Mouse (Mus musculus): ENCODE results near the gene Txndc9. TPM values are rescaled to one million over a fixed set of nuclear protein-coding genes. Genes with fewer than 3 reads are reported as not detected.
"Not testable (repeated sequence)": the region's sequence is repeated elsewhere in the genome, so short reads cannot be mapped to it uniquely, and the experiment has no call there.

Gene Txndc9
- polyA plus RNA-seq, 1 experiment from 2014 or later, result 52.9 TPM

GRCm38 (mm10) chr1:37987856-37988255 lies 9.8 kb downstream of the Txndc9 start:
- 86% methylated on average over 5 of the region's 5 CpGs for WGBS (ENCODE audit: insufficient replicate concordance)
- no peak overlapping the region for H3K27ac ChIP-seq (ENCODE audit: low read length)
- no peak overlapping the region for H3K9ac ChIP-seq (ENCODE audit: low read depth, low read length)
- H3K36me3 ChIP-seq (ENCODE audit: control insufficient read depth, insufficient read depth), result peaks cover 54% of the 10 kb centered on the region
- H3K4me3 ChIP-seq (ENCODE audit: low read depth, low read length), result no peak overlapping the region
- no peak overlapping the region for H3K4me2 ChIP-seq (ENCODE audit: low read depth, low read length)
- no peaks in the 10 kb centered on the region for H3K4me1 ChIP-seq (ENCODE audit: control insufficient read depth, low read depth, low read length)
- no peaks in the 10 kb centered on the region for H3K27me3 ChIP-seq (ENCODE audit: control insufficient read depth, insufficient read depth, low read depth, low read length)
- ATAC-seq (ENCODE audit: low read depth), result no peak
- no peaks in the 10 kb centered on the region for H3K9me3 ChIP-seq (replicated peaks; ENCODE audit: control insufficient read depth, low read length)

- H3K4me1 ChIP-seq (ENCODE audit: control insufficient read depth, low read depth, low read length), result no peaks in the 10 kb centered on the region
- no peak overlapping the region for H3K9ac ChIP-seq (ENCODE audit: low read depth, low read length)
- peaks cover 38% of the 10 kb centered on the region for H3K36me3 ChIP-seq (ENCODE audit: control insufficient read depth, insufficient read depth)
- H3K27me3 ChIP-seq (ENCODE audit: control insufficient read depth, insufficient read depth, low read depth, low read length), result no peaks in the 10 kb centered on the region
- H3K4me3 ChIP-seq (ENCODE audit: low read depth, low read length), result no peak overlapping the region
- H3K4me2 ChIP-seq (ENCODE audit: low read depth, low read length), result no peak overlapping the region
- H3K9me3 ChIP-seq (replicated peaks; ENCODE audit: control insufficient read depth, low read length), result no peaks in the 10 kb centered on the region
- H3K27ac ChIP-seq (ENCODE audit: low read length), result no peak overlapping the region
- WGBS (ENCODE audit: insufficient replicate concordance), result 79% methylated on average over 9 of the region's 9 CpGs
- no peak for ATAC-seq (ENCODE audit: low read depth)
These were observed 11.8 kb downstream of the Txndc9 start for GRCm38 (mm10) chr1:37985764-37986323.

GRCm38 (mm10) chr1:37984326-37984725 lies 13.4 kb downstream of the Txndc9 start:
- 93% methylated on average over 1 of the region's 1 CpGs for WGBS (ENCODE audit: insufficient replicate concordance)
- Histone ChIP-seq H3K36me3 (ENCODE audit: control insufficient read depth, insufficient read depth) (peaks cover 28% of the 10 kb centered on the region), H3K27me3 (ENCODE audit: control insufficient read depth, insufficient read depth, low read depth, low read length) (no peaks in the 10 kb centered on the region), H3K9me3 (replicated peaks; ENCODE audit: control insufficient read depth, low read length) (no peaks in the 10 kb centered on the region), H3K4me1 (ENCODE audit: control insufficient read depth, low read depth, low read length) (no peaks in the 10 kb centered on the region), H3K4me2 (ENCODE audit: low read depth, low read length) (no peak overlapping the region), H3K27ac (ENCODE audit: low read length) (no peak overlapping the region), H3K4me3 (ENCODE audit: low read depth, low read length) (no peak overlapping the region), H3K9ac (ENCODE audit: low read depth, low read length) (no peak overlapping the region)
- no peak for ATAC-seq (ENCODE audit: low read depth)

GRCm38 (mm10) chr1:37977303-37977702 lies 20.4 kb downstream of the Txndc9 start:
- no peak for ATAC-seq (ENCODE audit: low read depth)
- Histone ChIP-seq H3K27me3 (ENCODE audit: control insufficient read depth, insufficient read depth, low read depth, low read length) (no peaks in the 10 kb centered on the region), H3K9me3 (replicated peaks; ENCODE audit: control insufficient read depth, low read length) (no peaks in the 10 kb centered on the region), H3K4me2 (ENCODE audit: low read depth, low read length) (no peak overlapping the region), H3K9ac (ENCODE audit: low read depth, low read length) (no peak overlapping the region), H3K36me3 (ENCODE audit: control insufficient read depth, insufficient read depth) (no peaks in the 10 kb centered on the region), H3K4me3 (ENCODE audit: low read depth, low read length) (no peak overlapping the region), H3K4me1 (ENCODE audit: control insufficient read depth, low read depth, low read length) (no peaks in the 10 kb centered on the region), H3K27ac (ENCODE audit: low read length) (no peak overlapping the region)
- WGBS (ENCODE audit: insufficient replicate concordance), result 72% methylated on average over 7 of the region's 7 CpGs

- WGBS (ENCODE audit: insufficient replicate concordance), result 58% methylated on average over 9 of the region's 9 CpGs
- not testable (repeated sequence) for H3K9ac ChIP-seq (ENCODE audit: low read depth, low read length); H3K4me2 ChIP-seq (ENCODE audit: low read depth, low read length); H3K27ac ChIP-seq (ENCODE audit: low read length); H3K4me1 ChIP-seq (ENCODE audit: control insufficient read depth, low read depth, low read length); H3K36me3 ChIP-seq (ENCODE audit: control insufficient read depth, insufficient read depth); H3K27me3 ChIP-seq (ENCODE audit: control insufficient read depth, insufficient read depth, low read depth, low read length); H3K4me3 ChIP-seq (ENCODE audit: low read depth, low read length); ATAC-seq (ENCODE audit: low read depth); H3K9me3 ChIP-seq (replicated peaks; ENCODE audit: control insufficient read depth, low read length)
These were observed 21.0 kb downstream of the Txndc9 start for GRCm38 (mm10) chr1:37976666-37977065.

GRCm38 (mm10) chr1:37971520-37971919 lies 26.2 kb downstream of the Txndc9 start:
- H3K4me2 ChIP-seq (ENCODE audit: low read depth, low read length), result no peak overlapping the region
- no peak overlapping the region for H3K9ac ChIP-seq (ENCODE audit: low read depth, low read length)
- 33% methylated on average over 4 of the region's 4 CpGs for WGBS (ENCODE audit: insufficient replicate concordance)
- no peak overlapping the region for H3K4me3 ChIP-seq (ENCODE audit: low read depth, low read length)
- no peaks in the 10 kb centered on the region for H3K36me3 ChIP-seq (ENCODE audit: control insufficient read depth, insufficient read depth)
- no peaks in the 10 kb centered on the region for H3K9me3 ChIP-seq (replicated peaks; ENCODE audit: control insufficient read depth, low read length)
- no peak overlapping the region for H3K27ac ChIP-seq (ENCODE audit: low read length)
- H3K27me3 ChIP-seq (ENCODE audit: control insufficient read depth, insufficient read depth, low read depth, low read length), result no peaks in the 10 kb centered on the region
- no peak for ATAC-seq (ENCODE audit: low read depth)
- no peaks in the 10 kb centered on the region for H3K4me1 ChIP-seq (ENCODE audit: control insufficient read depth, low read depth, low read length)

GRCm38 (mm10) chr1:37968746-37969145 lies 28.9 kb downstream of the Txndc9 start:
- Histone ChIP-seq H3K9ac (ENCODE audit: low read depth, low read length) (no peak overlapping the region), H3K27ac (ENCODE audit: low read length) (no peak overlapping the region), H3K36me3 (ENCODE audit: control insufficient read depth, insufficient read depth) (no peaks in the 10 kb centered on the region), H3K4me1 (ENCODE audit: control insufficient read depth, low read depth, low read length) (no peaks in the 10 kb centered on the region), H3K27me3 (ENCODE audit: control insufficient read depth, insufficient read depth, low read depth, low read length) (no peaks in the 10 kb centered on the region), H3K9me3 (replicated peaks; ENCODE audit: control insufficient read depth, low read length) (no peaks in the 10 kb centered on the region), H3K4me2 (ENCODE audit: low read depth, low read length) (no peak overlapping the region), H3K4me3 (ENCODE audit: low read depth, low read length) (no peak overlapping the region)
- WGBS (ENCODE audit: insufficient replicate concordance), result 66% methylated on average over 6 of the region's 6 CpGs
- no peak for ATAC-seq (ENCODE audit: low read depth)

- H3K27me3 ChIP-seq (ENCODE audit: control insufficient read depth, insufficient read depth, low read depth, low read length), result no peaks in the 10 kb centered on the region
- no peak overlapping the region for H3K4me3 ChIP-seq (ENCODE audit: low read depth, low read length)
- H3K9me3 ChIP-seq (replicated peaks; ENCODE audit: control insufficient read depth, low read length), result no peaks in the 10 kb centered on the region
- no peak overlapping the region for H3K9ac ChIP-seq (ENCODE audit: low read depth, low read length)
- WGBS (ENCODE audit: insufficient replicate concordance), result 61% methylated on average over 10 of the region's 10 CpGs
- no peaks in the 10 kb centered on the region for H3K36me3 ChIP-seq (ENCODE audit: control insufficient read depth, insufficient read depth)
- no peak overlapping the region for H3K4me2 ChIP-seq (ENCODE audit: low read depth, low read length)
- no peak for ATAC-seq (ENCODE audit: low read depth)
- no peak overlapping the region for H3K27ac ChIP-seq (ENCODE audit: low read length)
- no peaks in the 10 kb centered on the region for H3K4me1 ChIP-seq (ENCODE audit: control insufficient read depth, low read depth, low read length)
These were observed 32.1 kb downstream of the Txndc9 start for GRCm38 (mm10) chr1:37965571-37965970.

- no peak overlapping the region for H3K4me2 ChIP-seq (ENCODE audit: low read depth, low read length)
- H3K9me3 ChIP-seq (replicated peaks; ENCODE audit: control insufficient read depth, low read length), result no peaks in the 10 kb centered on the region
- no peak for ATAC-seq (ENCODE audit: low read depth)
- no peaks in the 10 kb centered on the region for H3K4me1 ChIP-seq (ENCODE audit: control insufficient read depth, low read depth, low read length)
- H3K27me3 ChIP-seq (ENCODE audit: control insufficient read depth, insufficient read depth, low read depth, low read length), result no peaks in the 10 kb centered on the region
- 69% methylated on average over 5 of the region's 5 CpGs for WGBS (ENCODE audit: insufficient replicate concordance)
- no peak overlapping the region for H3K9ac ChIP-seq (ENCODE audit: low read depth, low read length)
- H3K27ac ChIP-seq (ENCODE audit: low read length), result no peak overlapping the region
- no peak overlapping the region for H3K4me3 ChIP-seq (ENCODE audit: low read depth, low read length)
- no peaks in the 10 kb centered on the region for H3K36me3 ChIP-seq (ENCODE audit: control insufficient read depth, insufficient read depth)
These were observed 38.2 kb downstream of the Txndc9 start for GRCm38 (mm10) chr1:37959486-37959885.

Data from liver, embryonic 16.5 days (tissue).